Mouse (Mus musculus): ENCODE data around the gene Litaf.

Gene Litaf

GRCm38 (mm10) chr16:10956938-10957685, 108.8 kb downstream of the Litaf start:
- DNase-seq (ENCODE audit: low read depth): no peak

DNA sequence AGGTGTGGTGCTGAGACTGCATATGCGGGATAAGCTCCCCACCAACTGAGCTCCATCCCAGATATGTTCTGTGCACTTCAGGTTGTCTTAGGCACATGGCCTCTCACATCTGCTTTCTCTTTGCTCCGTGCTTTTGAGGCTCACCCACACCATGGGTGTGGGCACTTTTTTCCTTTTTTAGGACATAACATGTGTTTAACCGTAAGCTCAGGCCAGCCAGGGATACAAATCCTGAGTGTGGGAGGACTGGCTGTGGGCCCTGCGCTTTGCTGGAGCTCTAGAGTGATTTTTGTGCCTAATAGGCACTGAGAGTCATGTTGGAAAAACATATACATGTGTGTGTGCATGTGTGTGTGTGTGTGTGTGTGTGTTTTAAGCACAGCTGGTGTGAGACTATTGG, 110.9 kb downstream of the Litaf start:
- no peak for DNase-seq (ENCODE audit: low read depth)

- DNase-seq (ENCODE audit: low read depth): no peak
These were observed 113.1 kb downstream of the Litaf start for GRCm38 (mm10) chr16:10952881-10953280.

DNA sequence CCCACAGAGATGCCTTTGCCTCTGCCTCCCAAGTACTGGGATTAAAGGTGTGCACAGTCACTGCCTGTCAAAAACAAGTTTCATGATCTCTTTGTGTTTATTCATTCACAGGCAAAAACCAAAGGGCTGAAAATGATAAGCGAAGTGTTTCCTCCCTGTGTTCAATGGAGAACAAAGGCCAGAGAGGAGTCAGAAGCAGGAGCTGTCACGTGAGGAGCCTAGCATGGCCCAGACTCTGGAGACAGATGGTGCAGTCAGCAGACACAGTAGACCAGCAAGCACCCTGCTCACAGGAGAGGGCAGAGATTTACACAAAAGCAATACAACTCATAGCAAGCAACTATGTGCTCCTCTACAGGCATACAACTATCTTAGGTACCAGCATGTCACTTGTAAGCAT, 113.9 kb downstream of the Litaf start:
- DNase-seq (ENCODE audit: low read depth): no peak

DNA sequence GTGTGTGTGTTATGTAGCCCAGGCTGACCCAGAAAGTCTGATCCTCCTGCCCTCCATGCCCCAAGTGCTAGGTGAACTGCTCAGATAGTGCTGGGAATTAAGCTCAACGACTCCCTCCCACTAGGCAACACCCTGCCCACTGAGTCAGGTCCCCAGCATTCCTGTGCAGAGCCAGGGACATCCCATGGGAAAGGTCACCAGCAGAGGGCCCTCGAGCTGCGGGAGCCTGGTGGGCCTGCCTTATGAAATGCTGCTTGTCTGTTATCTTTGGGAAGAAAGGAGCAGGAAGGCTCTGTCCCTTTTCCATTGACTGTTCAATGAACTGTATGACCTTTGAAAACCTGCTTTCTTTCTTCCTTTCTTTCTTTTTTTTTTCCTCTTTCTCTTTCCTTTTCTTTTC, 114.4 kb downstream of the Litaf start:
- no peak for DNase-seq (ENCODE audit: low read depth)

DNA sequence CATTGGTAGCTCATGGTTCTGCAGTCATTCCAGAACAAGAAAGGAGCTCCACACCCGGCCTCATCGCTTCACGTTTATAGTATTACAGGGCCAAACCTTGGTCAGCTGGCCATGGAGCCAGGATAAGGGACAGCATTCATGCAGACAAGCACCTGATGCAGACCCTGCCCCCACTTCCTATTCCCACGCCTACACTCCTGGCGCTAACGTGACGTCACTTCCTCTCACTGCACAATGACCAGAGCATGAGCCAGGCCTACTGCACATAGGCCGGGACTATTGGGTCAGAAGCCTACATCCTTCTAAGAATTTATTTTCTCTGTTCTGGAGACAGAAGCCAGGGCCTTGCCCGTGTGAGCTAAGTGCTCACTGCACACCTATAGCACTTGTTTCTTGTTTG, 115.4 kb downstream of the Litaf start:
- DNase-seq (ENCODE audit: low read depth): no peak

DNA sequence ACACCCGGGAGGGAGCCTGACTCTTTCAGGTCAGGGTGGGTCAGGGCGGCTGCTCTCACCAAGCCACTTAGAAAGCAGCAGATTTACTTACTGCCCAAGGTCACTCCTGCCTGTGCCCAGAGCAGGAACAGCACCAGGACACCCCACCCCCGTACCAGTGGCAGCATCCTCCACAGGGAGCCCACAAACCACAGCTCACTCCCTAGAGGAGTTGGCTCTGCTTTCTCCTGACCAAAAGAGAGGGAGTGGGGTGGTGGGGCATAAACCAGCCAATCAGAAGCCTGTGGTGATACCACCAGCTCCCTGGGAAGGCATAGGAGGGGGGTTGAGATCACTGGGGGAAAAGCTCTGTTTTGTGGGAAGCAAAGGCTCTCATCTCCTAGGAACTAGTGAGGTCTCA, 118.2 kb downstream of the Litaf start:
- no peak for DNase-seq (ENCODE audit: low read depth)

GRCm38 (mm10) chr16:10945381-10946127, 120.4 kb downstream of the Litaf start:
- DNase-seq (ENCODE audit: low read depth): no peak

DNA sequence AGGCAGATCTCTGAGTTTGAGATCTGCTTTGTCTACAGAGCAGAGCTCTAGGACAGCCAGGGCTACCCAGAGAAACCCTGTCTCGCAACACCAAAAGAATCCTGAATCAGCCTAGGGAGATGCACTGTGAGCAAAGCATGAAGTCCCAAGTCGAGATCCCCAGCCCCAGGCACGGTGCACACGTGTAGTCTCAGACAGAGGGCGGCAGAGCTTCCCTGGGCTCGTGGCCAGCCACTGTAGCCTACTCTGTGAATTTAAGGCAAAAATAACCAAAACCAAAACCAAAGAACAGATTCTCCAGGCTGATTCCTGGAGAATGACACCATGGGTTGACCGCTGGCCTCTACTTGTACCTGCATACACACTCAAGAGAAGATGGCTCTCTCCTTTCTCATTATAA, 121.4 kb downstream of the Litaf start:
- no peak for DNase-seq (ENCODE audit: low read depth)

GRCm38 (mm10) chr16:10943257-10943656, 122.7 kb downstream of the Litaf start:
- DNase-seq (ENCODE audit: low read depth): no peak

GRCm38 (mm10) chr16:10940661-10941060, 125.3 kb downstream of the Litaf start:
- DNase-seq (ENCODE audit: low read depth): no peak

- DNase-seq (ENCODE audit: low read depth): no peak
These were observed 126.0 kb downstream of the Litaf start for GRCm38 (mm10) chr16:10939932-10940331.

DNA sequence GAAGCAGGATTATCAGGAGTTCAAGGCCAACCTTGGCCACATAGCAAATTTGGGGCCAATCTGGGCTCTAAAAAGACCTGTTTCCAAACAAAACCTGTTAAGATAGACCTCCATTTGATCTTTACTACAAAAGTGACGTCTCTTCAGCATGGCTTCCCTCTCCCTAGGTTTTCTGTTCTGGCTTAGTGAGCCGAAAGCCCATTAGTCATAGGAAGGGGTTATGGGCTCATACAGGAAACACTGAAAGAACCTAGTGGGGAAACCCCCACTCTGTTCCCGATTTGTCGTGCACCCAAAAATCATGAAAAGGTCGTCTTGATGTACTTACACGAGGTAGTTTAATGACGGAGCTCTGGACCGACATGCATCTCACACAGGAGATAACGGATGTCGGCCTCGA, 128.5 kb downstream of the Litaf start:
- DNase-seq (ENCODE audit: low read depth): no peak

DNA sequence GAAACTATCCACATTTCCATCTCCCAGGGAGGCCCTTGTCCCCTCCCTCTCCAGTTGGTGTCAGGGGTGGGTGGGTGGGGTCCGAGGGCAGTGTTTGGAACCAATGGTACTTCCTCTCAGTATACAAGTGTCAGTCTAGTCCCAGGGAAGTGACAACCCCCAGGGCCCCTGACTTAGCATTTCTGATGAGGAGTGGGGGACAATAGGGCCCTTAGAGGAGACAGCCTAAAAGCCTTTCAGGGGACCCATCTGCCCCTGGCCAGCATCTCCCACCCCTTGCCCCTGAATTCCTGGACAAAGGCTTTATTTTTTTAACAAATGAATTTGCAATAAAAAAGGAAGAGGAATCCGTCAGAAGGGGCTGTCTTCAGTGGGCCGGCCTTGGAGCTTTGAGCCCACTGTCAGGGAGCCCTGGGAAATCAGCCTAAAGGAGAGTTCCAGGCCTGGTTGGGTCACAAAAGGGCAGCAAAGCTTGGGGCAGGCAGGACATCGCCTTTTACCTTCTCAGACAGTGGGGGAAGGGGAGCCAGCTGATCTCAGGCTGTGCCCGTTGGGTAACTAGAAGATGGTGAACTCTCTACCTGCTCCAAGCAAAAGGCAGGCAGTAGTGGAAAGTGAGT, 129.1 kb downstream of the Litaf start:
- no peak for DNase-seq (ENCODE audit: low read depth)

DNA sequence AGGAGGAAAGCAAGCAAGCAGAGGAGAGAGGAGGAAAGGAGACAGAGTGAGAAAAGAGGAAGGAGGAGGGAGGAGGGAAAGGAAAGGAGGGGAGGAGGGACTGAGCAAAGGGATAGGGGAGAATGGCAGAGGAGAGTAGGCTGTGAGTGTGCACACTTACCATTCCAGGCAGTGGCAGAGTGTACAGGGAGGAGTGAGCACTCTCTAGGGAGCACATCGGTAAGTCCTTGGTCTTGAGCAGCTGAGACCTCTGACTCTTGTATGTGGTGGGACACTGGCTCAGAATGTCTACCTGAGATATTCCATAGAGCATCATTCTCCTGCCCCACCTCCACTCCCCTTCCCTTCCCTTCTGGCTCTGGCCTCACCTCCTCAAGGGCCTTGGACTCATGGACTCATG, 131.9 kb downstream of the Litaf start:
- DNase-seq (ENCODE audit: low read depth): no peak

GRCm38 (mm10) chr16:10933372-10933771, 132.6 kb downstream of the Litaf start:
- no peak for DNase-seq (ENCODE audit: low read depth)

DNA sequence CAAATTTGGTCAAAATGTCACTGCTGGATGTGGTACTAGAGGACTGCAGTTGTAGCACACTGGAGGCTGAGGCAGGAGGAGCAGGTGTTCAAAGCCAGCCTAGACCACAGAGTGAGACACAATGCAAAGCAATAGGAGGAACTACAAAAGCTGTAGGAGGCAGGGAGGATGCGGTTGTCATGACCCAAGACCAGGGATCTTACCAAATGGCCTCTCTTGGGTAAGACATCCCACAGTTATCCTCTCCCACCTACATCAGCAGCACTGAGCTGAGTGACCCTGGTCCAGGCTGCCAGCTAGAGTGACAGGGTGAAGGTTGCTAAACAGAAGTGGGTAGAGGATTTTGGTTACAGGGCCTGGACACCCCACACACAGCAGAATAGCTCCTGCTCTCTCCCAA, 138.9 kb downstream of the Litaf start:
- DNase-seq (ENCODE audit: low read depth): no peak

- no peak for DNase-seq (ENCODE audit: low read depth)
These were observed 140.3 kb downstream of the Litaf start for GRCm38 (mm10) chr16:10925591-10926180.

DNA sequence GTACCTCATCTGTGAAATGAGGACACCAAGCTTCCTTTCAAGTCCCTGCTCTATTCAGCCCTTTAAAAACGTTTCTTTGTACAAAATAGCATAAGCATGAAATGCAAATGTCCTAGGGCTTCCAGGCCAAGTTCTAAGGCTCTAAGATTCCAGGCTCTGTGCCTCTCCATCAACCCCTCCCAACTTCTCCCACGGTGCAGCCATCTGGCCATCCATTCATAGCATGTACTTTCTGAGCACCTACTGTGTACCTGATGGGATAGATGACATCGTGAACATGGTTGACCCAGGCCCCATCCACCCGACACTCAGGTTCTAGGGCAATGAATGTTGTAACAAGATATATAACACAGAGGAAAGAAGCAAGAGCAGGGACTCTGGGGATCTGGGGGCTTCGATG, 142.4 kb downstream of the Litaf start:
- no peak for DNase-seq (ENCODE audit: low read depth)

- no peak for DNase-seq (ENCODE audit: low read depth)
These were observed 146.1 kb downstream of the Litaf start for GRCm38 (mm10) chr16:10919856-10920255.

DNA sequence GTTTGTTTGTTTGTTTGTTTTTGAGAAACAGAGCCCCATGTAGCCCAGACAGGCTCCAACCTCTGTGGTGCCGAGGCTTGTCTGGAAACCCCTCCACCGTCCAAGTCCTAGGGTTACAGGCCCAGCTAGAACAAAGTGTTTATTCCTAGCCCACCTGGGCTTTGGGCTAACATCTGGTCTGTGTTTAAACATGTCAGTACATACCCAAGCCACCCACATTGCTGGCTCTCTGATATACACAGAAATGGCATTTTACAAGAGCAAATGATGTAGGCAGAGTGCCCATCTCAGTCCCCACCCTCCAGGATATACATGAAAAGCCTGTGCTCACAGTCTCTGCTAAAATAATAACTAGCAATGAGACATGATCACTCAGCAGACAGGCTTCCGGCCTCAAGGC, 149.7 kb downstream of the Litaf start:
- DNase-seq (ENCODE audit: low read depth): no peak

DNA sequence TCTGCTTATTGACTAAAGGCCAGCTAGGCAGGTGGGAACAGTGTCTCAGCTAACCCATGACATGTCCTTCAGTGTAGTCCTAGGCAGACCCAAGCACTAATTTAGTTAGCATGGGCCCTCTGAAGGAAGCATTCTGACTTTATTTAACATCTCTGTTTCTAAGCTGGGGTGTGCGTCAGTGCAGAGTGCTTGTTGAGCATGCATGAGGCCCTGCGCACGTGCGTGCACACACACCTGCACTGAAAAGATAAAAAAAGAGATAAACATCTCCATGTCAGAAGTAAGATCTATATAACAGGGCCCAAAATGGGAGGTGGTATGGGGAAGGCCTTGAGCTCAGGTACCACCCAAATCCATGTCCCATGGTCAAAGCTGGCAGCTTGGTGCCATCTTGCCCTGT, 150.9 kb downstream of the Litaf start:
- no peak for DNase-seq (ENCODE audit: low read depth)

GRCm38 (mm10) chr16:10911061-10911460, 154.9 kb downstream of the Litaf start:
- DNase-seq (ENCODE audit: low read depth): no peak
